Mouse (Mus musculus) myocyte (in vitro differentiated cells): ENCODE data around the gene Dut.

Source experiments
- E2F4 ChIP-seq: IDR thresholded peaks from one replicate; pipeline ENCODE4 v1.6.1; 2011; ENCODE audit warnings: mild to moderate bottlenecking, control low read depth, moderate library complexity; ENCODE audit not compliant: insufficient read depth
- MAX ChIP-seq: IDR thresholded peaks from one replicate; pipeline ENCODE4 v1.6.1; 2011; ENCODE audit warnings: low read depth, mild to moderate bottlenecking, control low read depth
- MYOD1 ChIP-seq, 3 experiments: IDR thresholded peaks; one replicate each; pipeline ENCODE4 v1.6.1; 2011; ENCODE audit warnings: control low read depth in 2 of 3, low read depth in 2 of 3, mild to moderate bottlenecking in 2 of 3, moderate library complexity in 1 of 3; ENCODE audit not compliant: insufficient read length in 2 of 3, control insufficient read depth in 1 of 3
- MYOG ChIP-seq, 3 experiments: IDR thresholded peaks; one replicate each; pipeline ENCODE4 v1.6.1; 2011; ENCODE audit warnings: control low read depth in 2 of 3, low read depth in 2 of 3, mild to moderate bottlenecking in 2 of 3; ENCODE audit not compliant: insufficient read length in 2 of 3, control insufficient read depth in 1 of 3, insufficient read depth in 1 of 3
- POLR2A ChIP-seq: IDR thresholded peaks from one replicate; pipeline ENCODE4 v1.6.1; 2011; ENCODE audit warnings: low read depth, mild to moderate bottlenecking, control low read depth, moderate library complexity; ENCODE audit not compliant: insufficient read length
- POLR2AphosphoS2 ChIP-seq: IDR thresholded peaks from one replicate; pipeline ENCODE4 v1.6.1; 2011; ENCODE audit warnings: low read depth, control low read depth; ENCODE audit not compliant: insufficient read length
- SRF ChIP-seq: IDR thresholded peaks from one replicate; pipeline ENCODE4 v1.6.1; 2011; ENCODE audit warnings: low read depth; ENCODE audit not compliant: control insufficient read depth, insufficient read length
- TCF12 ChIP-seq: IDR thresholded peaks from one replicate; pipeline ENCODE4 v1.6.1; 2011; ENCODE audit warnings: mild to moderate bottlenecking, control low read depth; ENCODE audit not compliant: poor library complexity, insufficient read depth, severe bottlenecking
- TCF3 ChIP-seq: IDR thresholded peaks from one replicate; pipeline ENCODE4 v1.6.1; 2011; ENCODE audit warnings: low read depth, control low read depth; ENCODE audit not compliant: insufficient read length
- USF1 ChIP-seq: IDR thresholded peaks from one replicate; pipeline ENCODE4 v1.6.1; 2011; ENCODE audit warnings: low read depth, mild to moderate bottlenecking, control low read depth, moderate library complexity

GRCm38 (mm10) chr2:125254630-125255029, 7.6 kb downstream of the Dut start:
- no peak for TF ChIP-seq USF1
- no peak for TF ChIP-seq POLR2A
- TF ChIP-seq TCF12: no peak
- no peak for TF ChIP-seq TCF3
- TF ChIP-seq E2F4: no peak
- no peak for TF ChIP-seq MYOG (IDR thresholded peaks at IDR 0.05; ENCODE audit: control insufficient read depth in 1 of 3, insufficient read depth in 1 of 3, insufficient read length in 2 of 3, low read depth in 2 of 3)
- TF ChIP-seq MAX: no peak
- no peak for TF ChIP-seq POLR2AphosphoS2
- TF ChIP-seq MYOD1 (IDR thresholded peaks at IDR 0.05; ENCODE audit: control insufficient read depth in 1 of 3, insufficient read length in 2 of 3, low read depth in 2 of 3): no peak
- TF ChIP-seq SRF: no peak
